Mouse (Mus musculus) 3T3-L1 (cell line): Measurements from ENCODE around the gene Ctc1.

Experiments
- DNase-seq: peaks from one replicate; pipeline ENCODE4 v3.0.0-alpha.2; 2015; ENCODE audit warnings: low read depth, low spot score

The Ctc1 gene

GRCm38 (mm10) chr11:69008182-69009121 lies 7.3 kb upstream of the Ctc1 start, which contains the start of gene Pfas:
Pfas (minus strand) TSS chr11:69008460.
- DNase-seq, result peak; percentile 94

- no peak for DNase-seq
Observed at GRCm38 (mm10) chr11:69009508-69009907, 6.2 kb upstream of the Ctc1 start.

GRCm38 (mm10) chr11:69010400-69011323 lies 5.0 kb upstream of the Ctc1 start:
- no peak for DNase-seq

GRCm38 (mm10) chr11:69011445-69011844 lies 4.3 kb upstream of the Ctc1 start:
- DNase-seq, result peak; percentile 17

- DNase-seq, result peak; percentile 96
Observed at GRCm38 (mm10) chr11:69012071-69012601, 3.6 kb upstream of the Ctc1 start.

- DNase-seq, result peak; percentile 15
Observed at GRCm38 (mm10) chr11:69016755-69017154, 1.0 kb downstream of the Ctc1 start.

- no peak for DNase-seq
Observed at GRCm38 (mm10) chr11:69020691-69021090, 5.0 kb downstream of the Ctc1 start.

GRCm38 (mm10) chr11:69026562-69026961 lies 10.9 kb downstream of the Ctc1 start:
- no peak for DNase-seq

- DNase-seq, result peak; percentile 73
Observed at GRCm38 (mm10) chr11:69028805-69029204, 13.1 kb downstream of the Ctc1 start.

GRCm38 (mm10) chr11:69033552-69033951 lies 17.8 kb downstream of the Ctc1 start:
- DNase-seq, result no peak

GRCm38 (mm10) chr11:69034585-69034984 lies 18.9 kb downstream of the Ctc1 start:
- DNase-seq, result no peak

- no peak for DNase-seq
Observed at GRCm38 (mm10) chr11:69035411-69035810, 19.7 kb downstream of the Ctc1 start.

- peak; percentile 96 for DNase-seq
Observed at GRCm38 (mm10) chr11:69035849-69036248, 20.1 kb downstream of the Ctc1 start.

GRCm38 (mm10) chr11:69036486-69037230 lies 20.9 kb downstream of the Ctc1 start:
- DNase-seq, result peak; percentile 90

- DNase-seq, result peak; percentile 96
Observed at GRCm38 (mm10) chr11:69037231-69038061, 21.7 kb downstream of the Ctc1 start.

- DNase-seq, result no peak
Observed at GRCm38 (mm10) chr11:69038173-69038572, 22.5 kb downstream of the Ctc1 start.

- DNase-seq, result peak; percentile 95
Observed at GRCm38 (mm10) chr11:69045531-69046394, 30.1 kb downstream of the Ctc1 start, which contains the start of gene Aurkb. Aurkb (plus strand) TSS chr11:69045647.

- peak; percentile 28 for DNase-seq
Observed at GRCm38 (mm10) chr11:69046395-69046774, 30.7 kb downstream of the Ctc1 start.

GRCm38 (mm10) chr11:69047592-69047991 lies 31.9 kb downstream of the Ctc1 start:
- no peak for DNase-seq
